Mouse (Mus musculus): ENCODE results near the gene Cpxm2.

Gene Cpxm2

DNA sequence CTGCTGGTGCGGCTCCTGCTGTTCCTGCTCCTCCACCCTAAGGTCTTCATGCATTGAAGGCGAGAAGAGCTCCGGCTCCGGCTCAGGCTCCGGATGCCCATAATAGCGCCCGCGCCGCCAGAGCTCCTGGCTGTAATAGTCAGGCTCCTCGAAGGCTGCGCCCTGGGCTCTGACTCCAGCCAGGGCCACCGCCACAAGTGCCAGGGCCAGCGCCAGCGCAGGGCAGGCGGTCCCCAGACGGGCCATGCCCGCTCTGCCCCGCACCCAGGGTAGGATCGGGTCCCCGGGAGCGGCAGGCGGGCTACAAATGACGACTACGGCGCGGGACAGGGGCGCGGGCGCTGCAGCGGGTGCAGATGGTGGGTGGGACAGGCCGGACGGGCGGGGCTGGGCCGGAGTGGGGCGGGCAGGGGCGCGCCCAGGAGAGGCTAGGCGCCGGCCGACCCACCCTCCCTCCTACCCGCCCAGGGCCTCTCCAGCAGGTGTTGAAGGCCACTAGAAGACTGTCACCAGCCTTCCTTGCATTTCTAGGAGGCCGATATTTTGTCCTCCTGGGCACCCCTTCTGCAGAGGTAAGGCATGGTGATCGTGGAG is at the start of gene Cpxm2:
Gene Cpxm2 (minus strand): TSS at position 372 of the 594 bp plus-strand sequence.
- no peak for DNase-seq (ENCODE audit: low spot score)

DNA sequence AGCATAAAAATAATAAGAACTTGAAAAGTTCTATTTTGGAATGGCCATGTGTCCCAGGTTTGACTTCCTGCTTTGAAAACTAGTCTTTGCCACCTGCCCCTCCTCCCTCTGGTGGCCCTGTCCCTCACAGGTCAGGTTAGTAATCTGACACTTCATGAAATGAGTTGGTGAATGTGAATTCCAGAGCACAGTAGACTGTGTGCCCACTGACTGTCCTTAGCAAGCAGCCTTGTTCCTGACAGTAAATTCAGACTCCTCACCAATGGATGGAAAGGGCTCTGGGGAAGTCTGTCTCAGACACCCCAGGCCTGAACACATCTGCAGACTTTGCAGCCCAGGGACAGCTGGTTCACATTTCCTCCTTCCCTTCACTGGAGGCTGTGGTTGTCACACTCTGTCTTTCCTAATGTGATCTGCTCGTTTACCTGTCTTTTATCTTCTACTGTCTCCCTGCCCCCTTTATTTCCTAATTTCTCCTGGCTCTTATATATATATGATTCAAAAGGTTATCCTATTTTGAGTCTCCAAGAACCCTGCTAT is 49.6 kb upstream of the Cpxm2 start:
- DNase-seq (ENCODE audit: low spot score): no peak

DNA sequence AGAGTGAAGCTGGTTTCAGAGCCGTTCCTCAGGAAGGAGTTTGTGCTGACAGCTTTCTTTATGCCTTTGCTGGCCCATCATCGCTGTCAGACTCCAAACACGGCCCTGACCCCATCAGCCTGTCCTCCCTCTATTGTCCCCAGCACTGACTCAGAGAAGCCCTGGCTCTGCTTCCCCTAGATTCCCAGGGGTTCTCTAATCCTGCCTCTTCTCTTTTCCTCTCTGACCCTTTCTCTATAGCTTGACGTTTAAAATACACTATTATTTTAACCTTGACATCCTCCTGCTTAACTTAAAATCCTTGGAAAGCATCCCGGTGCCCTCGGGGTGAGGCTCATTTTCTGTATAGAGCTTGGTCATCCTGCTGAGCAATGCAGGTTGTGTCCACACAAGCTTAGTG is 45.1 kb upstream of the Cpxm2 start:
- no peak for DNase-seq (ENCODE audit: low spot score)

DNA sequence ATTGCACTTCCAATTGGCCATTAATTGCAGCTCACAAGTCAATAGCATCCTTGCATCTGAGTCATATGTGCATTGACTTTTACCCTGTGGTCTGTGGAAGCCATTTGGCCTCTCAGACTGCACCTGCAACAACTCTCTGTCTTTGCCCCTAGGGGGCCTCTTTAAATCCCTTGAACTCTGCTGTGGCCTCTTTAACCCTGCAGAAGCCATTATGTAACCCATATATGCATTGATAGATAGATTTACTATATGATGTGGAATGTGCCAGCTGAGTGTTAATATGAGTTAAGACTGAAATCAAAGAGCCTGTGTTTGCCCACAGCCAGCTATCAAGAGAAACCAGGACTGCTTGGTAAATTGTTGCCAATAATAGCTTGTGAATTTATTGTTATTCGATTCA is 44.3 kb upstream of the Cpxm2 start:
- DNase-seq (ENCODE audit: low spot score): no peak

DNA sequence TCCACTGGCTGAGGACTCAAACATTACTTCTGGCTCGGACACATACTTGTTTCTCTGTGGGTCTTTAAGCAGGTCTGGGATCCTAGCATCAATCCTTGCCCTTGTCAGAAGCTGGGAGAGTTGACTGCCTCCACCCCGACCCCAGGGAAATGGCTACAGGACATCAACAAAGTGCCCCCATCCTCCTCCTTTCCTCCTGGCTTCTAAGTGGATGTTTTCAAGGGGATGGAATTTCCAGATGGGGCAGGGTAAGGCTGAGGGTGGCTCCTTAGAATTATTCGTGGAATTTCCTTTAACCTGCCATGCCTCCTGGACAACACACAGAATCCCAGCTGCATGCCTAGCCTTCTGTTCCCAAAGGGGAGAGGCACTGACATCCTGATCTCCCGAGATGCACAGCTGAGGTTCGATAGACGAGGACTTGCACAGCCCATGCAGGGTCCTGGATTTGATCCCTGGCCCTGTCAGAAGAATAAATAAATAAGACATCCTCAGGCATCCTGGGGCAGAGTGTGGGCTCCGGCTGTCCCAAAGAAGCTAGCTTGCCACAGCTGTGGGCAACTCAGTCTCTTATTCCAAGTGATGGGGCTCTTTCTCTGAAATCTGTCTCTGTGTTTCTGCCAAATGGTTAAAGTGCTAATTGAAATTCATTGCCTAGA is 43.4 kb upstream of the Cpxm2 start:
- no peak for DNase-seq (ENCODE audit: low spot score)

DNA sequence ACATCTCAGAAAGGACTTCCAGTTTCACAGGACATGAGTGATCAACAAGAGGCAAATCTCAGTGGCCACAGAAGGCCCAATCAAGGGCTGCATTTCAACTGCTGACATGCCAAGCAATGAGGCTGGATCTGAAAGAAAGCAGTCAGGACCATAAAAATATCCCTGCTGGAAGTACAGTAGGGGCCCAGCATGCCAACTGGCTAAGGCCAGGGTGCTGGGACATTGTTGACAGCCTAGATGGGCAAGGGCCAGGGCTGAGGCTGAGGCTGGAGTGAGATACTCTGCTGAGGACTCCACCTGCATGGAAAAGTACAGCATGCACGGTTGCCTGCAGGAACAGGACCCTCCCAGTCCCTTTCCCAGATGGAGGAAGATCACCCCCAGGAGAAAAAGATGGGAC is 42.0 kb upstream of the Cpxm2 start:
- no peak for DNase-seq (ENCODE audit: low spot score)

DNA sequence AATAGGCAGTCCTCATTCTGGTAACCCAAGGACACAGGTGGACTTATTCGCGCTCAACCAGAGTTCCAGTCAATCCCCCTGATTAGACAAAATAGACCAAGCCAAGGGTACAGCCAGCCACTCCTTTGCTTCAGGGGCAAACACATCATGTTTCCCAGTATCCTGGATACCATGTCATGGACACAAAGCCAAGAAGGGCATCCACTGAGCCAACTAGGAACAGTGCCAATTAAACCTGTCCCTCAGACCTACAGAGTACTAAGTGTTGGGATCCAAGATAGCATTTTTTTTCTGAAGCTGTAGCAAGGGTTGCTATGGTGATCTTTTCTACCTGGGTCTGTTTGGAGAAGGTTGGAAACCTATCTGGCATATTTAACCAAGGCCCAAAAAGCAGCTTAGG is 39.1 kb upstream of the Cpxm2 start:
- DNase-seq (ENCODE audit: low spot score): no peak

DNA sequence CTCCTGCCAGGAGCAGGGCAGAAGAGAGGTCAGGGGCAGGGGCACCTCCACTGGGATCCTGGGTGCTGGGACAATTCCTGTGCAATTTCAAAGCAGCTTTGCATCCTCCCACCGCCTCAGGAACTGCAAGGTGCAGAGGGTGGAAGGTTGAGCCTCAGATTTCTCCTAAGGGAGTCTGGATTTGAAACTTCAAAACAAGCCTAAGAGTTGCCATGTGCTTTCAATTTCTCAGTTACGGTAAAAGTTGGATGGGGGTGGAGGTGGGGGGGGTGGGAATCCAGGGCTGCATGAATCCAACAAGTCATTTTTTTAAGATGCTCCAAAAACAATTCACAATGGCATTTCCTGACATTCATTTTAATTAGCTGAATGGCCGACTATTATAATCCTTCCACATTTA is 32.9 kb upstream of the Cpxm2 start:
- DNase-seq (ENCODE audit: low spot score): no peak

DNA sequence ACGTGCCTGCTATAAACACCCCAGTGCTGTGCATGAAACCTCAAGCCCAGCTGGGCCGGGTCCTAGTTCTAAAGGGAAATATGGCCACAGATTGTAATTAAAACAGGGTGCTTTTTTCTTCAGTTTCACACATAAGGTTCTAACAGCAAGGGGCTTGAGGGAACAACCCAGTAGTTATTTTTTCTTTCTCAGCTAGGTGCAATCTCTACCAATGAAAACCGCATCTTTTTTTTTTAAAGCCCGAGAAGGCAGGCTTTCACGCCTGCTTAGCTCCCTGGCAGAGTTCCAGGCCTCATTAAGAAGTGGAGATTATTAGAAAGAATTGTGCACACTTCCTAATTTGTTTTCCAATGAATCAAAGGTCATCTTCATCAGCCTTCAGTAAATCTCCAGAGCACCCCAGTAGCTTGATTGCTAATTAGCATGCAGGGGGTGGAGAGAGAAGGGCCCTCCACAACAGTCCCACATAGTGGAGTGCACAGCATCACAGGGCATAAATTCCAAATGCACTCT is 29.4 kb upstream of the Cpxm2 start:
- no peak for DNase-seq (ENCODE audit: low spot score)

DNA sequence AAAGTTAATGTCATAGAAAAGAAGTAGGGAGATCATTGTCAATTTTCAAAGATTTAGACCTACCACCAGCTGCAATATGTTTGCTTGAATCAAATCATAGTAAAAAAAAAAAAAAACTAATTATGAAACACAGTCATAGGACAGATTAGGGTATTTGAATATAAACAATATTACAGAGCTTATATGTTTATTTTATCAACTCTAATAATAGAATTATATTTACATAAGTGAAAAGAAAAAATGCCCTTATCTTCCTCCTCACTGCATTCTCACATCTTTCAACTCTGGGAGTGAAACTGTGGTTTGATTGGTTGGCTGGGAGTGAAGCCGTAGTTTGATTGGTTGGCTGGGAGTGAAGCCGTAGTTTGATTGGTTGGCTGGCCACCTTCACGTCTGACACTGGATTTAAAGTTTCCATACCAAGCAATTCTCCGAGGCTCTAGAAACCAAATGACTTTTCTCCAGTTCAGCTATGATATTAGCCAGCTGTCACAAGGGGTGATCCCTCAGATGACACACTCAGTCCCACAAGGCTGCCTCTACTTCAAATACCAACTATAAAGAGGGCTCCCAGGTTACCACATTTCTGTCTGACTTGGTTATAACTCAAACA is 27.2 kb upstream of the Cpxm2 start:
- no peak for DNase-seq (ENCODE audit: low spot score)

DNA sequence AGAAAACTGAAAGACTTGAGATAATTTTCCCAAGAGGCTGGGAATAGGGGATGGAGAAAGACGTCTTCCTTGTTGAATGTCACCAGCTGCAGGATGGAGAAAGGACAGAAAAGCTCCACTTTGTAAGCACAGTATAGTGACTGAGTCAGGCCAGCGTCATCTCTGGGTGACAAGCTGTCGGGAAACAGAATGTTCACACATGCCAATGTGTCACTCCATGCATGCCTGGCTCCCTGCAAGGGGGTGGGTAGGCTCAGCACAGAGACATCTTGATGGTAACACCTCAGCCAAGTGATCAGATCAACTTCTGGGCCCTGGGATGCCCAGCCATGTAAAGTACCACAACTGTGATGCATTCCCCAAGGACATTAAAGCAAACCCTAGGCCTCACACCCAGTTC is 26.5 kb upstream of the Cpxm2 start:
- DNase-seq (ENCODE audit: low spot score): no peak

DNA sequence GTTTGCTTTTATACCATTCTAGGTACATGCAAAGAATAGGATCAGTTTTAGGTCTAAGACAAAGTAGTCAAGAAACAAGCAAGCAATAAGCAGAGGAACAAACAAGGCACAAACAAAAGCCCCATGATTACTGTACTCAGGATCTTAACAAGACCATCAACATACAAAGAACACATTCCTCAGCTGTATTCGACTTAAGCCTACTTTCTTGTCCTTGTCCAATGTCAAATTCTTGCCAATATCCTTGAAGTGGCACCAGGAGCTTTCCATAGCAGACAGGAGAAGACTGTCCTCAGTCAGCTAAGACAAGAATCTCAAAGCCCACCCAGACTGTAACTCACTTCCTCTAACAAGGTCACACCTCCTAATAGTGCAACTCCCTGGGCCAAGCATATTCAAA is 24.5 kb upstream of the Cpxm2 start:
- no peak for DNase-seq (ENCODE audit: low spot score)

DNA sequence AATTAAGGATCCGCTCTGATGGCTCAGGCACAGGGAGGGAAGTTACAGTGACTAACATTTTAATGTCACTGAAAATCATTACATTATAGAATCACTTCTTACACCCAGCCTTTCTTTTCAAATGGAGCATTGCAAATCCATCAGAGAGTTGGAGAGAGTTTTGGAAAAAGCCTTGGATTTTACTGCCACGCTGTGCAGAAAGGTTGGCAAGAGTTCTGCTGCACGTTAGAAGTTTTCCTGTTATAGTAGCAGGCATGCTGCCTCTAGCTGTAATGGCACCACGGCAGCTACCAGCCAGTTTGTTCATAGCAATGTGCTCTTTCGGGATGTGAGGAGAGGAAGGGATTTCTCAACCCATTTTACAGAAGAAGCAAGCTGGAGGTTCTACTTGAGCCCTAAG is 20.2 kb upstream of the Cpxm2 start:
- no peak for DNase-seq (ENCODE audit: low spot score)

DNA sequence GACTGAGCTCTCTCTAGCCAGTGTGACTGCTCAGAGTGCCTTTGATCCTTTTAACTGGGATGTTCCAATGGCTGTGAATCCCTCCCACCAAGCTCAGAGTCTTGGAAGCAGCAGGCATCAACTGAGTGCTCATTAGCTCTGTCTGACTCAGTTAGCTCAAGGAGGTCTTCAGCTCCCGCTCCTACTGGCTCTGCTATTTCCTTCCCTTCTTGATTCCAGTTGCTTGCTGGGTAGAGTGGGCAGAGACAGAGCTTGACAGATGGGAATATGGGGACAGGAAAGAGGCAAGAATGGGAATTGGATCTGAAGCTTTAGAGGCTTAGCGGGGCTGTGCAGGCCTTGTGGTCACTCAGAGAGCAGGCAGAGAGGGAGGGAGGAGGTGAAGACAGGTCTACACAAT is 19.8 kb upstream of the Cpxm2 start:
- no peak for DNase-seq (ENCODE audit: low spot score)

DNA sequence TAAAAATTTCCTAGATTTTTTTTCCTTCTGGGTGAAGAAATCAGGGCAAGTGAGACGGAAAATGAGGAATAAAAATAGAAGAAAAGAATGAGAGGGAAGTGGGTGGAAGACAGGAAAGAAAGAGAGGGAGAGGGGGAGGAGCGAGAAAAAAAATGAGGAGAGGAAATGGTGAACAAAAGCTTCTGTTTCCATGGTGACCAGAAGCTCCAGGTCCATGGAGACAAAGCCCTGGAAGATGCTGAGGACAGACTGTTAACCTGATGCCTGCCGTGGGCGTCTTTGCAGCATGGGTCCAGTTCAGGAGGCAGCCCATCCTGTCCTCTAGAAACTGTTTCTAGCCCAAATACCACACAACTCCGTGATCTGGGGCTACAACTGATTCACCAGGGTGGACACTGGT is 17.7 kb upstream of the Cpxm2 start:
- DNase-seq (ENCODE audit: low spot score): no peak

DNA sequence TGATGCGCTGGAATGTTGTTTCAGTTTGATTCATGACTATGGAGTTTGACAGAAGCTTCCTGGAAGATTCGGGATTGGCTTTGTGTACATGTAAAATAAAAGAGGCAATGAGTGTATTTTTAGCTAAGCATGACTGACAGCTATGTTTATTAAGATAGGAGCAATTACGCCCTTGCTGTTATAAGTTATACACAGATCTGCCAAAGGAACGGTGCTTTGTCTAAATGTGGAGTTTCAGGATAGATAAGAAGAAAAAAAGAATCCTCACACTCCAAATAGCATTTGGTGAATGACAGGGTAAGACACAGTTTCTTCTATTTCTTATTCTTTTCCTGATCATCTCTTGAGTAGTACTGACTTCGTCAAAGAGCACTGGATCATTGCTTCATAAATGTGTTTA is 17.2 kb upstream of the Cpxm2 start:
- DNase-seq (ENCODE audit: low spot score): no peak

DNA sequence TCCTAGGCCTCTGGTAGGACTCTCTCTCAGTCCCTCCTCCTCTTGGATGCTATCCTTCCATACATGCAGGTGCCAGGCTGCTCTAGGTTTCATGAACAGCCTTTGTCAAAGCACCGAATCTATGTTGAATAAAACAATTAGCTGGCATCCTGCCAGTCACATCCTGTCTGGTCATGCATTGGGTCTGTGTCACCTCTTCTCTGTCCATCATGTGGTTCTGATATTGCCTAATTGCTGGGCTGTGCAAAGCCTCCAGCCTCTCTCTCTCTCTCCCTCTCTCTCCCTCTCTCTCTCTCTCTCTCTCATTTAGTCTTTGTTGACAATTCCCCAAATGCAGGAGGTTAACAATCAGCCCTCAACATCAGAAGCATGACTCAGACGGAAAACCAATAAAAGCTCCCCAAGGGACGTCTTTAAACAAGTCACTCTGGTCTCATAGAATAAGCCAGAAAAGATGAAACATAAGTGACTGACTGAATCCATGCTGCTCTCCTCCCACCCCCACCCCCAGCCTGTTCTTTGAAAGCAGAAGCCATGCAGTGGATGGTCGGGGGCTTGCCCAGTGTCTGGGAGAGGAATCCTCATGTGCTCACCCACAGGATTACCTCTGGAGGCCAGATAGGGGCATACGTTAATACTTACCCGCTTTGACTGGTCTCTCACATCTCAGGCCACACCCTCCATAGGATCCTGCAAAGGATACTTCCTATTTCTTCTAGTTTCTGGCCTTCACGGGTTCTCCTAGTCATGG is 15.1 kb upstream of the Cpxm2 start:
- peak; percentile 37 for DNase-seq (ENCODE audit: low spot score)

DNA sequence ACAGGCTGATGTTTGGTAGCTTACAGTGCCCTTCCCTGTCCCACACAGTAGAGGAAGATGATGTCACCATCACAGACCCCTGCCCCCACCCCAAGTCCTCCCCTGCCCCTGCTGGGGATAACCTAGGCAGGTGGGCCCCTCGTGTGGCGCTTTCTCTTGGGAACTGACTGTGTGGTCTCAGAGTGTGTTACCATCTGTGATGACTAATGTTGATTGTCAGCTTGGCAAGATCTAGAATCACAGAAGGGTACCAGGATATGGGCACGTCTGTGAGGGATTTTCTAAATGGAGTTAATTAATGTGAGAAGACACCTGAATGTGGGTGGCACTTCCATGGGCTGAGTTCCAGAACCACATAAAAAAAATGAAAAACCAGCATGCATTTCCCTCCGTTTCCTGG is 12.7 kb upstream of the Cpxm2 start:
- DNase-seq (ENCODE audit: low spot score): no peak

DNA sequence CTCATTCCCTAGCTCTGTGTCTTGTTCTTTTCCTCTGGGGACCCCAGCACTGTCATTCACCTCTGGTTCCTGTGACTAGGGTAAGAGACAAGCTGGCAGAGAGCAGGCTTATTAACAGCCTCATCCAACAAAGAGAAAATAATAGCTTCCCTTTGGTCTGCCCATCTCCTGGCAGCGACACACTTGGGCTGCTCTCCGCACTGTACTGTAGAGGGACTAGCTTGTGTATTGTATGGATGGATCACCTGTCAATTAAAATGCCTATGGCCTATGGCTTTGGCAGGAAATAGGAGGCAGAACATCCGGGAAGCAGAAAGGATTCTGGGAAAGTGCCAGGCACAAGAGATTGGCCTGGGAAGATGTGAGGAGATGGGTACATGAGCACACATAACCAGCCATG is 7.7 kb upstream of the Cpxm2 start:
- no peak for DNase-seq (ENCODE audit: low spot score)

DNA sequence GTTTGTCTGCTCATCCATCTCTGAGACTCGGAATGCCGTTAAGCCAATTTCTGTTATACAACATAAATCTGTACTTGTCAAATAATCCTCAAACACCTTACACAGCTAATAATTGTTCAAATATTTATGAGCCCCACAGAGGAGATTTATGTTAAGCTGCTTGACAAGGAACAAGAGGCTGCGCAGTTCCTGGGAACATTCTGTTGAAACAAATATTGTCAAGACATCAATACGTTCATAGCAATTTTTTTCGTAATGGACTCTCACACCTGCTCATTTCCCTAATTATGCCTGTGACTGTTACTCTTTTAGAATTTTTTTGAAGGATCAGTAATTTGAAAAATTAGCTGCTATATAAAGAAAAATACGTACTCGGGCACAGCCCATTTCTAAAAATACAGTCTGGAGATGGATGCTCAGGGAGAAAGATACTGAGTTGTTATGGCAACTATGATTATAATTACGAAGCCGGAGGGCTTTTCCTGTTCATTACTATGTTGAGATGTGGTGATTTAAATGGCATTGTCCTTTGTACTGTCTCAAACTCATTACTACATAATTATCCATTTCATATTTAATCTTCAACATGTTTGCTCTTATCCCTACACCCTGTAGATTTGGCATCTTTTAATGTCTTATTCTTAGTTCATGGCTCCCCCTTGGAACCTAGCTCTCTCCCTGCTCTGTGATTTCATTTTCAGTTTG is 3.9 kb upstream of the Cpxm2 start:
- DNase-seq (ENCODE audit: low spot score): no peak

DNA sequence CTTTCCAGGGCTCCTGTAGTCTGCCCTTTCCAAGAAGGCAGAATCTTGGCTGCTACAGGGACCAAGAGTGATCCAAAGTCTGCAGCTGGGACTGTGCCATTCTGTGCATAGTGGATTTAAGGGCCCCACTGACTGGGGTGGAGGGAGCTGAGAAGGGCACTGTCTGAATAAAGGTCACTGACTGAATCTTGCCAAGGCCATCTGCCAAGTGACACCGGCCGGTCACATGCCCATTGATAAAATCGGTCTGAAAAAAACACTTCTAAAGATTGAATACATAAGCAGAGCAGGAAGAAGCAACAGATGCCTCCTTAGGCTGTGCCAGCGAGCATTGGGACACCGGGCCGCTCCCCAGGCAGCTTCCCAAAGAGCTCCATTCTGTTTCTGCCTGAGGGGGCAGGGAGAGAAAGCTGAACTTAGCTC is 803 bp downstream of the Cpxm2 start:
- DNase-seq (ENCODE audit: low spot score): no peak

DNA sequence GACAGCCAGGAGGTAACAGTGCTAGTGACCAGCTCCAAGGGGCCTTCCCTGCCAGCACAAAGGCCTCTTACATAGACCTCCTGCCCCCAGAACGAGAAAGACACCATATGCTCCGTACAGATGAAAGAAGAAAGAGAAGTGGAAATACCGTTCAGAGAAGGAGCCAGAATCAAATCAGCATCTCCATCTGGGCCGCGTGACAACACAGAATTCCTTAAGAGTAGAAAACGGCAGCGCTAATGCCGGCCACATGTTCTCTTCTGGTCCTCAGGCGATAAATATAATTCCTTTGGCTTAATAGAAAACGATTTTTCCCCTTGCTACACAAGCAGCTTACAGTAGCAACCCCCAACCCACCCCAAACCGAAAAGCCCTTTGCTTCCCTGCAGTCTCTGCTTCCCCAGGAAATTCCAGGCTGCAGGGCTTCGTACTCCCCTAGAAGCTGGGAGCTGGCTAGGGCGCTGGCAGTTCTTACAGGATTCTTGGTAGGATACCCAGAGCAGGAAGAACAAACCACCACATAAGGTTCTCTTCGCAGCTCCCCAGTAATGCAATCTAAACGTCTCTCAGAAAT is 9.2 kb downstream of the Cpxm2 start:
- no peak for DNase-seq (ENCODE audit: low spot score)
